Mouse (Mus musculus) urinary bladder, postnatal 4 days (tissue): ENCODE measurements at regions not wholly inside any gene's neighbourhood (a gene's known extent, or its start where the extent isn't known, plus 50 kb on each side); places are given as distances from the start of the nearest gene placed in this dataset.

Experiments used
- DNase-seq, 2 experiments: peaks; one replicate each; pipeline ENCODE4 v3.0.0; 2021 to 2022; ENCODE audit warnings: low spot score in 2 of 2

DNA sequence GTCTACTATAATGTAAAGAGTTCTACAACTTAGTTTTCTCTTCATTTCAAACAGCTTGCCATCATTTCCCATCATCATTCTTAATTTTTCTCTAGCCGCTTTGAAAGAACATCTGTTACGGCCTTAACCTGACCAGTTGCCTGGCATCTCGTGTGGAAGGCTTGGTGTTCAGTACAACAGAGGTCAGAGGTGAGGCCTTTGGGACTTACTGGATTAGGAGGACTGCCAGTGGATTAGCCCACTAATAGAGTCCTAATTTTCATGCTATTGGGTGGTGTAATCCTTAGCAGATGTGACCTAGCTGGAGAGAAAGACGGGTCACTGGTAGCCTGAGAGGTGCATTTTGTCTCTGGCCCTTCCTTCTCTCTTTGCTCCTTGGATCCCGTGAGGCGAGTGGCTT, 341.3 kb upstream of the Gm10131 start:
- no peak for DNase-seq

DNA sequence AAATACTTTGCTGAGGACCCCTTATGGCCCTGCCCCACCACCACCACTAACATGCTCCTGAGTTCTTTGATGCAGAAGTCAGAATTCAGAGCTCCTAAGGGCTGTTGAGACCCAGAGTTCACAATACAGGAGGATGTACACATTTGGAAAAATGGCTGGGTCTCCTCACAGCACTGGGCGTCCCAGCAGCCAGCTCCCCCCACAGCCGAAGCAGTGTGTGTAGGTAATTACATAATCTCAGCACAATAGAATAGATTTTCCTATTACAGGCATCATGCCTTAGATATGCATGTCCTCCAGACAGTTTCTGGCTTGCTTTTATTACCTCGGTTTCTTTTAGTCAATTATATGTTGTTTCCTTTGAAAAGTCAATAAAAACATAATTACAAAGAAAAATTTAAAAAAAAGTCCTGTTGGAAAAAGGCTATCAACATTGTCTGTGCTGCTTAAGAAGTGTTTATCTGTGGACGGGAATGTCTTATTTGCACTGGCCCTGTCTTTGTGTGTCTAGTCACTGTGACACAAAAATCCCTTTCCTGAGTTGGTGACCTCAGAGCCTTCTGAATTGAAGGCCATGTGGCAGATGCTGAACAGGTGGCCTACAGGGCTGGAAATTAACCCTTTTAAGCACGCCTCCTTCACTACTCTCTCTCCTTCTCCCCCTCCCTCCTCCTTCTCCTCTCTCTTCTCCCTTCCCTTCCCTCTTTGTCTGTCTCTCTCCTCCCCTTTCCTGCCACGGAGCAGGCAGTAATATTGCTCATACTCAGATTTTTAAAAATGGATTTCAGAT, 339.9 kb upstream of the Gm10131 start:
- no peak for DNase-seq

DNA sequence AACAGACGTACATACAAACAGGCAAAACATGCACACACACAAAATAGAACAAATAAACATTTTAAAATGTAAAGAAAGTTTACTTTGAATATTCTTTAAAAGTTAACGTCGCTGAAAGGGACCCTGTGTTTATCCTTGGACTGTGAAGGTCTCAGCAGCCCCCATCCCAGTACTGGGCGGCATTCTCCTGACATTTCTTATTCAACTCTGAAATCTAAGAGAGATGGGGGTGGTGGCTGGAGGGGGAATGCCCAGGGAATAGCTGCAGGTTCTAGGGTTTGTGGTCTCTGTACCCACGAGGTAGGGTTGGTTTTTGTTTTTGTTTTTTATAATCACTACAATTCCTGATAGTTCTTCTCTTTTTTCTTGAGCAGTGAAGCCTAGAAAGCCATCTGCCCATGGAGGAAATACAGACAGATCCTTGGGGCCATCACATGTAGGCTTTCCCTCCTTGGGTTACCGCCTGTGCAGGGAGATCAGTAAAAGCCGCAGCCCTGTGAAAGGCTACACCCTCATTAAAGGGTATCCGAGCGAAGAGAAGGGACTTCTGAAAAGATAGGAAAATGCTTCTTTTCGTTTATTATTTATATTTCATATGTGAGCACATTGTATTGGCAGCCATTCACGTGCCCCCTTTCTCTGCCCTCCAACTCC, 338.0 kb upstream of the Gm10131 start:
- DNase-seq, result no peak

DNA sequence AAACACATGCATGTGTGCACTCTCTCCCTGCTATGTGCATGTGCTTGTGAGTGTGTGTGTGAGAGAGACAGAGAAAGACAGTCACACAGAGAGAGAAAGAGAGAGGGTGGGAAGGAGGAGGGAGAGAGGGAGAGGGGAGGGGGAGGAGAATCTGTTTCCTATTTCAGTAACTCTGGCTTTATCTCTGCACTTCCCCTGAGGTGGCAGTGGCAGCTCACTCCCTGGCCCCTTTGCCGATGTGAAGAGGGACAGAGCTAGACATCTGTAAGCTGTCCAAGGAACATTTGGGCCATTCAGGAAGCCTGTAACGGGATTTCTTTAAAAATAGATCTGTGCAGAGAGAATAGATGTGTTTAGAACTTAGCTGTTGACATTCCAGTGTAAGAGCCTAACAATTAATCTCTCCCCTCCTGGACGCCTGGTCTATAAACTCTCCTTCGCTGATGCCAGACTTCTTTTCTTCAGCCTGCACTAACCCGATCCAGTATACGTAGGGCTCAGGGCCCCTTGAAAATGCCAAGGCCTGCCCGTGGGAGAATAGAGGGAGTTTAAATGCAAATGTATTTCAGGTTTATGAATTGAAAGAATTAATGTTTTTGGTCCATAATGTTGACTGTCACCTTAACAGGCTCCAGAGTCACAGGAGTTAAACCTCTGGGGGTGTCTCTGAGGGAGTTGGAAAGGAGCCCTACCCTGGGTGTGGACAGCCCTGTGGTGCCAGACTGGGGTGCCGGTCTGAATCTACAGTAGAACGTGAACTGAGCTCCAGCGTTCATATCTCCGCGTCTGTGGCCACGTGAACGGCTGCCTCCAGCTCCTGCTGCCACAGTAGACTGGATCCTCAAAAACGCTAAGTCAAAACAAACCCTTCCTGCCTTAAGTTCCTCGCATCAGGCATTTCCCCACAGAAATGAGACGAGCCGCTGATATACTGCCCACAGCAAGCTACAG, 336.6 kb upstream of the Gm10131 start:
- DNase-seq, result no peak

DNA sequence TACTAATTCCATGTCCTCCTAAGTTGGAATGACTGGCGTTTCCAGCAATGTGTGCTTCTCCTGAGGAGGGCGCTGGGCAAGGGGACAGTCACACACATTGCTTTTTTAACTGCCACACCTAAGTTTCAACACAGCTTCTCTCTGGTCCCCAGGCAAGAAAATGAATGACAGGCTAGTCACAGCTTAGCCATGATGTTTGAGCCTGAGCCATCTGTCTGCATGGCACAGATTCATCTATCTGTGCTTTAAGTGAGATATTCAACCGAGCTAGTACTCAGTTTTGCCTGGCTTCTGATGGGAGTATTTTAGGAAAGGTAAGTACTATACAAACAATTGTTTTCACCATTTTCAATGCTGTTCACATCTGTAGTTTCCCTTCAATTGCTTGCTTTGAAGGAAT, 331.2 kb upstream of the Gm10131 start:
- no peak for DNase-seq

DNA sequence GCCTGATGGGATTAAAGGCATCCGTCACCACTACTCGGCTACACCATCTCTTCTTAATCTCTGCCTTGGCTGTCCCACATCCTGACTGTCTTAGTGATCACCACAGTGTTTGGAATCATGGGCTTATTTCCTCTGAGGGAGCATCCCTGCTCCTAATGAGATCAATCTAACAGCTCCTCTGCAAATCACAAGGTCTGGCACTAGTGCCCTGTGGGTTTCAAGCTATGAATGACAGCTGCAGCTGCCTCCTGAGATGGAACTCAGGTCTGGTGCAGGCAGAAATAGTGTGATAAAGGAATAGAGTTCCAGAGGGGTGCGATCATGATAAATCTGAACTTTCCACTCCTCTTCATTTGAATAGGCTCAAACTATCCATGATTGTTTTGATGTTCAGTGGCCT, 330.2 kb upstream of the Gm10131 start:
- DNase-seq, result no peak

DNA sequence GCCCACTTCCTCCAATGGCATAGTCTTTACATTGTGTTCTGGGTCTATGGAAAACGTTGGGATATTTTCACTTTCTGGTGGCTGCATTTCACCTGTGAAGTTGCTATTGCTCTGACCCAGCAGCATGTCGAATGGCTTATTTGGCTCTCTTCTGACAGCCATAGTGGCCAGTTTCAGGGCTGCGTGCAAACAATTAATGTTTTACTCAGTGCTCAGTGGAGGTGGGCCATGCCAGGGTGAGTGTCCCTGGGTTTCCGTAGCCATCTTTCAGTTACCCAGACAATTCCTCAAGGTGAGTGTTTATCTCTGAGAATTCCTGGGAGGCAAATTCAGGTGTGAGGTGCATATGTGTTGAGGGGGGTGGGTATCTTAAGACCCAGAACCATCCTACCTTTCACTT, 329.2 kb upstream of the Gm10131 start:
- DNase-seq, result no peak

DNA sequence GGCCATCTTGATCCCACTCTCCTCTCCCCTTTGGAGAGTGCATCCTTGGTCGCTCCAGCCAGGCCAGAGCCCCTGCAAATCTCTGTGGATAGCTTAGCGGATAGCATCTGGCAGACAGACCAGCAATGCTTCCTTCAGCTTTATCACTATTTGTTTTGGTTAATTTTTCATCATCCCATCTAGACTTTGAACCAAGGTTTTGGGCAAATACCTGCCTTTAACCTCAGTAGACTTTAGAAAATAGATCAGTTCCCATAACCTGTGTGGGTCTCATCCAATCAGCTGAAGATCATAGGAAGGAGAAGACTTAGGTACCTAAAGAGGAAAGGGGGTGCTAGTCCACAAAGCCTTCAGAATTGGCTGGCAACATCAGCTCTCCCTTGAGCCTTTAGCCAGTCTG, 327.2 kb upstream of the Gm10131 start:
- no peak for DNase-seq

DNA sequence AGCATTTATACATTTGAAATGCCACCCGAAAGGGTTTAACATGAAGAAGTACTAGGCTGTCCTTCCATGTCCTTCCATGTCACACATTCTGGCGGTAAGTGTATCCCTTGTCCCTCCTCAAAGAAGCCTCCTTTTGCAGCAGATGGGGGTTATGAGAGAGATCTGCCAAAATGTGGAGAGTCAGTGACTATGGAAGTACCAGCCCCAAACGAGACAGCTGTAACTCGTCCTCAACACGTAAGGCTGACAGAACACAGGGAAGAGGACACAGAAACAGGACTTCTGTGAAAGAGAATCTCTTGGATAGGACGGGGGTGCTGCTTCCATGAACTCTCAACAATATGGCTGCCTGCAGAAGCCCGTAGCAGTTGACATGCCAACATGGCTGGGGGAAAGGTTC, 320.4 kb upstream of the Gm10131 start:
- DNase-seq, result no peak

DNA sequence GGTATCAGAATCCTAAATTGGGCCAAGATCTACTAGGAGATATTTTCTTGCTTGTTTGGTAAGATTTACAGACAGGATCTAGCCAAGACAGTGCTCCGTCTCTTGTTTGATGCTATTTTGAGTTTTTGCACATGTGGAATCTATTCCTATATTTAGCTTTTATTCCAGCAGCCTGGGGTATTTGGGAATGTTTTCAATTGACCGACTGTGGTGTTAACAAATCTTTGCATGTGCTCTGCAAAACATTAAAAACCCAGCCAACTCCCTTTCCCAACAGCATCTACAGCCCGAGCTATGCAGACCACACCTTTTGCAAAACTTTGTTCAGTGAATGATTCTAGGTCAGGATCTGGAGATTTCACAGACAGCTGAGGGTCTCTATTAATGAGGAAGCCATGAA, 317.7 kb upstream of the Gm10131 start:
- DNase-seq, result no peak

DNA sequence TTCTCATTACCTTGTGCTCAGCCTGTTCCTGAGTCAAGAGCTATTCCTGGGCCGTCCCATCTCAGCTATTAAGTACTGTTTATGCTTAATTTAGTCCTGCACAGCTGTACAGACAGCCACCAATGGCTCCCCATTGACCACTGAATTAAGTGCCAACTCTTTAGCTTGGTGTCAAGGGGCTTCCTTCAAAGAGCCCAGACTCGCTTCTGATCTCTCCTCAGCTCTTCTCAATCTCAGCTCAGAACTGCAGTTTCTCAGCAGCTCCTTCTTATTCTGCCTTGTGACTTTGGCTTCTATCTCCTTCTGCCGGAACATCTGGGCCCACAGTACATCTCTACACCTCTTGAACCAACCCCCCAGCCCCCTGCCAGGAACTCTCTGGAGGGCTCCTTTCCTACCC, 290.0 kb upstream of the Gm10131 start:
- no peak for DNase-seq

DNA sequence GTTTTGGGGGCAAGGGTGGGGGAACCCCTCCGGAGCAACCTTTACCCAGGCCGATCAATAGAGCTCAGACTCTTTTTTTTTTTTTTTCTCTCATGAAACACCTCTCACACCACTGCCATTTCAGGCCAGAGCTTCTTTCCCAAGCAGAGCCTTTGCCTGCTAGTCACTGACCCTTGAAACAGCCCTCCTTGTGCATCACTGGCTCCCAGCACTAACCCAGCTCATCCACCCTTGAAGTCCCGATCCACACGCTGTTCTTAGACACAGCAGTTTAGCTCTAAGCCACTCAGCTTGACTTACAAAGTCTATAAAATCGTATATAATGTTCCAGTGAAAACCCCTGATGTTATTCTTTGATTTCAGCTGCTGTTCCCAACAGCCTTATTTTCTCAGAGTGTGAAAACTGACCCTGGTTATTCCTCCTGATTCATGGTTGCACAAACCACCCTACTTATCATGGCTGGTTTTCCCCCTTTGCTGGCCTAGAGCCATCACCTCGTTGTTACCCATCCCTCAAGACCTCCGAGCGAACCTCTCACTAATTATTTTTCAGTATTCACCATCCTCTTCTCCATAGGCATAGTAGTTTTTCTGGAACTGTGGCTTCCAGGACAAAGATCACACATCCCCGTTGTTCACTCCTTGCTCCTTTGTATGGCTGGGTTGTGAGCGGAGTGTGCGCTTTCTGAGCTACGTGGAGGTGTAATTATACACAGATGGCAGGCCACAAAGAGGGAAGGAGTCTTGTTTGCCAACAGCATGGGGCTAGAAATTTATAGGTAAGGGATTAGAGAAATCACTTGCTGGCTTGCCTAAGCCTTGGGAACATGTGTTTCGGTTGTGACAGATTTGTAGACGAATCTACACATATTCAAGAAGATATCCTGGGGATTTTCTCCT, 287.6 kb upstream of the Gm10131 start:
- no peak for DNase-seq

DNA sequence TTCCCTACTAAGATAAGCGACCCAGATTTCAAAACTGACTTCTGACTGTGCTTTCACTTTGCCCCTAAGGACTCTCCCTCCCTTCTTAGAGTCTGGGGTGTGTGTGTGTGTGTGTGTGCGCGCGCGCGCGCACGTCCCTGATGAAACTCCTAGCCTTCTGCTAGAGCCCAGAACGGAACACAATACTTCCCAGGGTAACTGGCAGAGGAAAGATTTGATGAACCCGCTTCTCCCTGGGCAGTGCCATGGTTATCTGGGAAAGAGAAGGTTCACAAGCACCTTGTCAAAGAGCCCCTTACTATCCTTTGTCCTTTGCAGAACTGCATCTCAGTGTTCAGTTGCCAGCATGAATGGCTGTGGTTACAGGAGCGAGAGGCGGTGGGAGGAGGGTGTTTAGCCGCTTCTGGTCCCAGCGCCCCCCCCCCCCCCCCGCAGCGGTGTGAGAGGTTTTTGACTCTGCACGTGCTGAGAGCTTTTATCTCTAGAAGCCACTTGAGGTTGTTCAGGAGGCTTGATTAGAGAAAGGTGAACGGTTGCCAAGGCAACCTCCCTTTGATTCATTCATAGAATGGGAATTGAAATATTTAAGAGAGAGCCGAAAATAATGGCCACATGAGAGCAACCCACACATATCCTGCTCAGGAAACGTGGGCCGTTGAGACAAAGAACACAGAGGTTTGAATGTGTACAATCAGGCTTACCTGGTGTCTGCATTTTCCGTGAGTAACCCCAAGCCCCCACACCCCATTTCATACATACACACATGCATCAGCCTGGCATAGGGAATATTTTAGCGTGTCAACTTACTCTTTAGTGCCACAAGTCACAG, 286.3 kb upstream of the Gm10131 start:
- no peak for DNase-seq

DNA sequence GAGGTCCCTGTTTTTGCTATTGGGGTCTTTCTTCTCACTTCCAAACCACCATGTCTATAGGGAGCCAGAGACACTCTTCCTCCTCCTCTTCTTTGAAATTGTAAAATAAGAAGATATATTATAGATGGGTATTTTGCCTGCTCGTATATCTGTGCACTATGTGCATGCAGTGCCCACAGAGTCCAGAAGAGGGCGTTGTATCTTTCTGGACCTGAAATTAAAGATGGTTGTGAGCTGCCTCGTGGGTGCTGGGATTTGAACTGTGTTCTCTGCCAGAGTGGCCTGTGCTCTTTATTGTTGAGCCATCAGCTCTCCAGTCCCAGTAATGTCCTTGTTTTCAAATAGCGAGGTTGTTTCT, 285.7 kb upstream of the Gm10131 start:
- DNase-seq, result no peak

DNA sequence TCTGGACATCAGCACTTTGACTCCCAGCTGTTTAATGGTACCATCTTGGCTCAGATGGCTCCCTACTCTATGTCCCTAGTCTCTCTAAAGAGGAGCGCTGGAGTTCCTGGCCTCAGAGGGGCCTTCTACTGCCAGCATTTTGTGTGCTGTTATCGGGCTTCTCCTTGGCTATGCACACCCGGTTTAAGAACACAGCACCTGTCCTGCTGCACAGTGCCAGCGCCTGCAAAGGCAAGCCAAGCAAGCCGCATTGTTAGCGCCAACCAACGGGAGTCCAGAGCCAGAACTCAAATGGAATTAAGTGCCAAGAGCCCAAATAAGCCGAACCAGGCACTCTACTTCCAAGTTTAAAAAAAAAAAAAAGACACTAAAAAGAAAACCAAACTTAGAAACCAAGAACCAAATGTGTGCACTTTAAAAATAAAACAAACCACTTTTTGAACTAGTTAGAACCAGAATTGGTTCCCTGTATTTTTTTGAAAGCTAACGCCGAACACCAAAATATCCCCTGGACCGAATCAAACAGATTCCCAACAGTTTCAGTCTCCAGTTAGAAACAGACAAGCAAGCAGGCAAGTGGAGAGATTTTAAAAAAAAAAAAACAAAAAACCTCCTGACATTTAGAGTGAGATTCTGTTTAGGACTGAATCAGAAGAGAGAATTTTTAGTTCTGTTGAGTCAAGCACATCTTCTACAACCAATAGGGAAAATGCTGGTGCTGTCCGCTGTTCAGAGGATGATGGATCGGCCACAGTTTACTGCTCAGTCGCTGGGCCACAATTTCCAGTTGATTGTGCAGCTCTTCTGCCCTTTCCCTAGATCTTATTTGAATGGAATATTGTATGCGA, 281.7 kb upstream of the Gm10131 start:
- DNase-seq, result peak in 1 of 2 experiments; percentile 11

DNA sequence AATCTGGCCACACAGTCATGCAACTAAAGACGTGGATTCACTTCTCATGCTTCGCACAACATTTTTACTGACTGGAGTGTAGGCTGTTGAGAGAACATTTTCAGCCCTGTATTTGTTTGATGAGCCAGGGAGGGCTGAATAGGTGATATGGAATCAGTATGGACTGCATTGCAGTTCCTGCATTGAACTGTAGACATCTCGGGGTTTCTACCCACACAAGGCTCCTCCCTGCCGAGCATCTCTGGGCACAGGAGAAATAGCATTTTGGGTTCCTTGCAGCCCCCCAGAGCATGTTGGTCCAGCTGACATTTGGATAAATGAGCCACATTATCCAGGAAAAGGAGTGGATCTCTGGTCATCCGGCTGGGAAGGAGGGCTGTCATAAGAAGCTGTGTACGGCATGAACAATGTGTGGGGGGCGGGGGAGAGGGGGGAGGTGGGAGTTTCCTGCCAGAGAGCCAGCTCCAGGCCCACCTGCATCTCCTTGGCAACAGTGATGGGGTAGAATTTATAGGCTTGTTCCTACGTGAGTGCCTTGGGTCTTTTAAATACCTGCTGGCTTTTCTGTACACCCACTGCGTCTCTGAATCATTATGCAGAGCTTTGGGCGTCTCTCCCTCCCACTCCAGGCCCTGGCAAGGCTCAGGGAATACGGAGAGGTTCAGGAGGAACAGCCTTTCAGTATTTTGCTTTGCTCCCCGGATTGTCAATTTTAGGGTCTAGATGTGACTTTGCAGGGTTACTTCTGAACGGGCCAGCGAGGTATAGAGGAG, 280.9 kb upstream of the Gm10131 start:
- peak in 1 of 2 experiments; percentile 8 for DNase-seq

DNA sequence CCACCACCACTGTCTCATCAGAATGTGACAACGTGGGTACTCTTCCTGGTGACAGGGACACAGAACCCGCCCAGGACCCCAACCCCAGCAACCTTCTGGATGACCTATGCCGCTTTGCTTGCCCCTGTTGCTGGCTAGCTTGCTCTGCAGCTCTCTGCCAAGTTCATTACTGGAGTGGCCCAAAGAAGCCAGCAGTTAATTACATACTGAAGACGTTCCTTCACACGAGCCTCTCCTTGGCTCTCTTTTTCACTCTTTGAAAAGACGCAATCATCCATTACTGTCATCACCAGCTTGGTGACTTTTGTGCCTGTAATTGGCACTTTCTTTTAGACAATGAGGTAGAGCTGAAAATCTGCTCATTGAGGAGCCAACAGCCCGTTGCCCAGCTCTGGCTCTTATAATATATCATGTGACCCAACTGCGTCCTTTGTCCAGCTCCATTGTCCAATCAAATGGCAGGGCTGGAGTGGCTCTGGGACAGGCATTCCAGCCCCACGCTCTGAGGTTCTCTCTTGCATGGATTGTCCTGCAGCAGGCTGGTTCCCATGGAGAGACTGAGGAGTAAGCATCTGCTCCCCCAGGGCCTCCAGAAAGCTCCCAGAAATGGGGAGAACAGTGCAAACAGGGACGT, 274.4 kb upstream of the Gm10131 start:
- no peak for DNase-seq

DNA sequence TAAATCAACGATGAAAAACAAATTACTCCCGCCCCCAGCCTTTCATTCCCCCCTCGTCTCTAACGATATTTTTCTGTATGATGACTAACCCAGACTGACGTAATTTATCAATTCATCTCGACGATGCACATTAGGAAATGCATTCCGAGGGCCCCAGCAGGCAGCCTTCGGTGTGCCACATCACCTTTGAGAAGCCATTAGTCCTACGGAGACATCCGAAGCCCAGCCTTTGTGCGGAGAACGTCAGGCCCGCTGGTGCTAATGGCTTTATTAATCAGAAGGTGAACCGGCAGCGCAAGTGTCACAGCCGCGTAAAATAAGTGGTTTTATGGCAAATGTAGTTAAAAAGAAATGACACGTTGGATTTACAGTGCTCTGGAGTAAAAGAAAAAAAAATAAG, 269.1 kb upstream of the Gm10131 start:
- DNase-seq, result no peak
